Mouse (Mus musculus): ENCODE measurements around the gene Htr7. TPM values are rescaled to one million over a fixed set of nuclear protein-coding genes. Genes with fewer than 3 reads are reported as not detected.

The Htr7 gene
- total RNA-seq, 2 experiments from 2014 or later: 0.43 to 0.59 TPM

- no peak for TF ChIP-seq CTCF (IDR thresholded peaks at IDR 0.05)
- no peak for DNase-seq
- intact Hi-C loops (cut with DNase I): no loop called here
These were observed 42.5 kb downstream of the Htr7 start for GRCm38 (mm10) chr19:36014836-36015235.

GRCm38 (mm10) chr19:36006277-36006676, 51.0 kb downstream of the Htr7 start:
- DNase-seq: peak; percentile 19
- H3K4me3 ChIP-seq: no peak overlapping the region
- intact Hi-C loops (cut with DNase I): no loop called here
- no peak for TF ChIP-seq CTCF (IDR thresholded peaks at IDR 0.05)
- no peak overlapping the region for H3K27ac ChIP-seq

More at GRCm38 (mm10) chr19:36014836-36015235, 42.5 kb downstream of the Htr7 start:
- H3K4me3 ChIP-seq: no peak overlapping the region
- no peak overlapping the region for H3K27ac ChIP-seq

GRCm38 (mm10) chr19:36004961-36005360, 52.3 kb downstream of the Htr7 start:
- Histone ChIP-seq H3K4me3 (no peak overlapping the region), H3K27ac (no peak overlapping the region)
- intact Hi-C loops (cut with DNase I): no loop called here
- TF ChIP-seq CTCF (IDR thresholded peaks at IDR 0.05): no peak
- DNase-seq: no peak

- no peak for DNase-seq
- Histone ChIP-seq H3K27ac (no peak overlapping the region), H3K4me3 (no peak overlapping the region)
- no peak for TF ChIP-seq CTCF (IDR thresholded peaks at IDR 0.05)
- intact Hi-C loops (cut with DNase I): no loop called here
These were observed 54.5 kb downstream of the Htr7 start for GRCm38 (mm10) chr19:36002476-36003445.

- intact Hi-C loops (cut with DNase I): no loop called here
- DNase-seq: no peak
- Histone ChIP-seq H3K4me3 (no peak overlapping the region), H3K27ac (no peak overlapping the region)
- TF ChIP-seq CTCF (IDR thresholded peaks at IDR 0.05): no peak
These were observed 55.8 kb downstream of the Htr7 start for GRCm38 (mm10) chr19:36001512-36001911.

GRCm38 (mm10) chr19:36000955-36001354, 56.4 kb downstream of the Htr7 start:
- intact Hi-C loops (cut with DNase I): no loop called here
- DNase-seq: no peak
- H3K27ac ChIP-seq: no peak overlapping the region
- TF ChIP-seq CTCF (IDR thresholded peaks at IDR 0.05): no peak
- H3K4me3 ChIP-seq: no peak overlapping the region

GRCm38 (mm10) chr19:35997384-35997783, 59.9 kb downstream of the Htr7 start:
- TF ChIP-seq CTCF (IDR thresholded peaks at IDR 0.05): no peak
- no peak overlapping the region for H3K4me3 ChIP-seq
- intact Hi-C loops (cut with DNase I): no loop called here
- no peak overlapping the region for H3K27ac ChIP-seq
- DNase-seq: no peak

GRCm38 (mm10) chr19:35987461-35987860, 69.8 kb downstream of the Htr7 start:
- TF ChIP-seq CTCF (IDR thresholded peaks at IDR 0.05): no peak
- no peak for DNase-seq
- Histone ChIP-seq H3K27ac (no peak overlapping the region), H3K4me3 (no peak overlapping the region)
- intact Hi-C loops (cut with DNase I): no loop called here

GRCm38 (mm10) chr19:35974681-35975080, 82.6 kb downstream of the Htr7 start:
- no peak overlapping the region for H3K4me3 ChIP-seq
- TF ChIP-seq CTCF (IDR thresholded peaks at IDR 0.05): no peak
- no peak overlapping the region for H3K27ac ChIP-seq
- DNase-seq: no peak
- intact Hi-C loops (cut with DNase I): no loop called here

GRCm38 (mm10) chr19:35957656-35958055, 99.7 kb downstream of the Htr7 start:
- TF ChIP-seq CTCF (IDR thresholded peaks at IDR 0.05): no peak
- DNase-seq: no peak
- no peak overlapping the region for H3K27ac ChIP-seq
- no peak overlapping the region for H3K4me3 ChIP-seq
- intact Hi-C loops (cut with DNase I): no loop called here

GRCm38 (mm10) chr19:35955698-35956097, 101.6 kb downstream of the Htr7 start:
- H3K27ac ChIP-seq: no peak overlapping the region

GRCm38 (mm10) chr19:35949888-35950287, 107.4 kb downstream of the Htr7 start:
- intact Hi-C loops (cut with DNase I): no loop called here
- Histone ChIP-seq H3K4me3 (no peak overlapping the region), H3K27ac (no peak overlapping the region)
- no peak for TF ChIP-seq CTCF (IDR thresholded peaks at IDR 0.05)
- DNase-seq: no peak

More at GRCm38 (mm10) chr19:35955698-35956097, 101.6 kb downstream of the Htr7 start:
- no peak for DNase-seq
- no peak for TF ChIP-seq CTCF (IDR thresholded peaks at IDR 0.05)
- no peak overlapping the region for H3K4me3 ChIP-seq
- intact Hi-C loops (cut with DNase I): no loop called here

- H3K4me3 ChIP-seq: no peak overlapping the region
- no peak for DNase-seq
- intact Hi-C loops (cut with DNase I): no loop called here
- TF ChIP-seq CTCF (IDR thresholded peaks at IDR 0.05): no peak
- peak overlapping the region; percentile 17; the same call in 1 of the 2 replicates for H3K27ac ChIP-seq
These were observed 132.3 kb downstream of the Htr7 start for GRCm38 (mm10) chr19:35924961-35925495.

Measured in gastrocnemius, adult 2 months (tissue).